Mouse (Mus musculus): ENCODE results near the gene Adrm1.
"Not testable (repeated sequence)": the region's sequence is repeated elsewhere in the genome, so short reads cannot be mapped to it uniquely, and the experiment has no call there.

The Adrm1 gene

GRCm38 (mm10) chr2:180170806-180171521 lies at the start of gene Adrm1:
Gene Adrm1, plus strand, starts transcription at chr2:180171485.
- peak; percentile 95 for DNase-seq (ENCODE audit: low read depth, low spot score)

GRCm38 (mm10) chr2:180124192-180124591 lies 47.1 kb upstream of the Adrm1 start:
- no peak for DNase-seq (ENCODE audit: low read depth, low spot score)

- peak; percentile 71 for DNase-seq (ENCODE audit: low read depth, low spot score)
Observed at GRCm38 (mm10) chr2:180126195-180126594, 45.1 kb upstream of the Adrm1 start.

- DNase-seq (ENCODE audit: low read depth, low spot score), result no peak
Observed at GRCm38 (mm10) chr2:180127675-180128074, 43.6 kb upstream of the Adrm1 start.

- no peak for DNase-seq (ENCODE audit: low read depth, low spot score)
Observed at GRCm38 (mm10) chr2:180133231-180133630, 38.1 kb upstream of the Adrm1 start.

DNA sequence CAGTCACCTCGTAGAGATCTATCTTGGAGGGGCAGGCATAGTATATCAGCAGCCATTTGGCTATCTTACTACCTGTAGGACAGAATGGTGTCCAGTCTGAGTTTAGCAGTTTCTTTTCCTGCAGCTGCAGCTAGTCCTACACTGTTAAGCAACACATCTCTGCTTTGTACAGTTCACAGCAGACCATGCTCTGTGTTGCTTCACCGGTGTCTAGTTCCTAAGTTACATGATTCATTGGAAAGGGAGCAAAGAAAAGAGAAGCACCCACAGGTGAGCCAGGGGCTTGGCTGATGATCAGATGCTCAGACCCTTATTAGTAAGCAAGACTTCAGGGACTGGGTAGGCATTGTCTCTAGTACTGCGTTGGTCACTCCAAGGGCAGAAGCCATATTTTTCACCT lies 37.4 kb upstream of the Adrm1 start:
- no peak for DNase-seq (ENCODE audit: low read depth, low spot score)

DNA sequence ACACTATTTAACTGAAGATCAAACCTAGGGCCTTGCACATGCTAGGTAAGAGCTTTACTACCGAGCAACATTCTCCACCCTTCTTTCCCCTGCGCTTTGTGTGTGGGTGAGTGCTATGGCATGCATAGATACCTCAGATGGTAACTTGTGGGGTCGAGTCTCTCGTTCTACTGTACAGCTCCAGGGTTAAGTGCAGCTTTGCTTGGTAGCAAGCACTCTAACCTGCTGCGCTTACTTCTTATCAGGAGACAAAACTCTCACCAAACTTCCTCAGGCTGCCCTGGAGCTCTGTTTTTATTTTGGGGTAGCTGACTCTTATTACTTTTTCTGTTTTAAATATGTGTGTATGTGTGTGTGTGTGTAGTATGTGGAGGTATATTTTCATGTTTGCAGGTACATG lies 35.9 kb upstream of the Adrm1 start:
- DNase-seq (ENCODE audit: low read depth, low spot score), result no peak

DNA sequence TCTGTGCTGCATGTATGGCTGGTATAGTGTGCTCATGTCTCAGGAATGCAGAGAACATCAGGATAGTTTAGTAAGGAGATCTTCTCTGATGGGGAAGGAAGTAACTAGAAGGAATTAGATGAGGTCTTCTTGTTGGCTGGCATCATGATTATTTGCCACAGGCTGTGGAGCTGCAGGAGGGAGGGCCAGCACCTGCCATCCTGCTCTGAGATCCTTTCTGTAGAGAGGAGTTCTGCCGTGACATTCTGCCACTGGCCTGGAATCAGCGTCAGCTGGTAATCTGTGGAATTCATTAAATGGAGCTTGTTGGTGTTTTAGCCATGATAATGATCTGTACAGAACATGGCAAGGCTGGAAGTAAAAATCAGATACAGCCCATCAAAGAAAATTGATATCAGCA lies 25.2 kb upstream of the Adrm1 start:
- DNase-seq (ENCODE audit: low read depth, low spot score), result no peak

DNA sequence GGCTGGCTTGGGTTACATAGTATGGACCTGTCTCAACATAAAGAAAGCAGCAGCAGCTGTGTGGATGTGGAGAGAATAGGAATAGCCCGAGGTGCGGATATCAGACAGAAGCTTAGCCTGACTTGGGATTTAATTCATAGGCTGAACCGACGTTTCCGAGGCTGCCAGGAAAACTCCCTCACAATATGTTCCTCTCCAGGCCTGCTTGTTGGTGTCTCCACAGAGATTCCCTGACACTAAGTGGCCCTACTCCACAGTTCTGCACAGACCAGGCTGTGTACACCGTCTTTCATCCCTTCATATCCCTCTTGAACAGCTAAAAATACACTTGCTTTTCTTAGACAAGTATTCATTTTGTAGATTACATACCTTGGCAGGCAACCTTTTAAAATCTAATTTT lies 23.9 kb upstream of the Adrm1 start:
- no peak for DNase-seq (ENCODE audit: low read depth, low spot score)

- DNase-seq (ENCODE audit: low read depth, low spot score), result no peak
Observed at GRCm38 (mm10) chr2:180148551-180148950, 22.7 kb upstream of the Adrm1 start.

- no peak for DNase-seq (ENCODE audit: low read depth, low spot score)
Observed at GRCm38 (mm10) chr2:180154796-180155195, 16.5 kb upstream of the Adrm1 start.

- no peak for DNase-seq (ENCODE audit: low read depth, low spot score)
Observed at GRCm38 (mm10) chr2:180158627-180159026, 12.7 kb upstream of the Adrm1 start.

- DNase-seq (ENCODE audit: low read depth, low spot score), result no peak
Observed at GRCm38 (mm10) chr2:180165855-180166254, 5.4 kb upstream of the Adrm1 start.

- no peak for DNase-seq (ENCODE audit: low read depth, low spot score)
Observed at GRCm38 (mm10) chr2:180166869-180167268, 4.4 kb upstream of the Adrm1 start.

DNA sequence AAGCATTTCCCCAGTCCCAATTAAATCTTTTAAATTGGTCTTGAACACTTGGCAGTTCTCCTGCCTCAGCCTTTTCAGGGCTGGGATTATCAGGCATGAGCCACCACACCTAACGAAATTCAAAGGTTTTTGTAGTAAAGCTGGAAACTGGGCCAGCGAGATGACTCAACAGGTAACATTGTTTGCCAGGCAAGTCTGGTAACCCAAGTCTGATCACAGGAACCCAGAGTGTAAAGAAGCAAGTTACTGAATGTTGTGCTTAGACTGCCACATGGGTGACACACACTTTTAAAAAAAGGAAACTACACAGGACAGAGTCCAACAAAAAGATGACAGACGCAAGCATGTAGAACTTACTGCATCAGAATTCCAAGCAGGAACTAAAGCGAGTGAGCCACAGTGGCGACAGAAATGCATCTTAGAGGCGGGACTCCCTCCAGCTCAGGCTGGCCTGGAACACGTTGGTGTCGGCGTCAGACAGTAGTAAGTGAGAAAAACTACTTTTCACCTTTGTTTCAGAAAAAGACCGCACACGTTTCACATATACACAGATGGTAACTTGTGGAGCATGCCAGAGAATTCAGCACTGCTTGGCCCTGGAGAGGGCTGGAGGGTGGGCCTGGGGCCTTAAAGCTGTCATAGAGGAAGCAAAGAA lies 1.0 kb upstream of the Adrm1 start:
- DNase-seq (ENCODE audit: low read depth, low spot score), result no peak

DNA sequence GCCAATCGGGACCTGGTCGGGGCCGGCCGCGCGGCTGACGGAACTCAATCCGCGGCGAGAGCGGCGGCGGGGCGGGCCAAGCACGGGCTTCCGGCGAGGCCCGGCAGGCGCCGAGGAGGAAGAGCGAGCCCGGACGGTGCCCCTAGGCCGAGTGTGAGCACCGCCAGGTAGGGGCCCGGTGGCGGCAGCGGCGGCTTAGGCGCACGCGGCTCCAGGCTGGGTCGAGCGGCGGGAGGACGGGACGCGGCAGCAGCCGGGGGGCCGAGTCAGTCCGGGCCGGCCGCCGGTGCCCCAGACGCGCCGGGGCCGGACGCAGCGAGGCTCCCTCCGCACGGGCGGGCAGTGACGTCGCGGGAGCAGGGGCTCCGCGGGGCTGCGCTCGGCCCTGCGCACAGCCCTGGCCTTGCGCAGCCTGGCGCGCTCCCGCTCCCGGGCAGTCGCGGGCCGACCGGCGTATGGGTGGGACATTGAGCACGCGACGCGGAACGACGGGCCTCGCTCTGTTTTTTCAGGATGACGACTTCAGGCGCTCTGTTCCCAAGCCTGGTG lies 311 bp downstream of the Adrm1 start:
- no peak for DNase-seq (ENCODE audit: low read depth, low spot score)

DNA sequence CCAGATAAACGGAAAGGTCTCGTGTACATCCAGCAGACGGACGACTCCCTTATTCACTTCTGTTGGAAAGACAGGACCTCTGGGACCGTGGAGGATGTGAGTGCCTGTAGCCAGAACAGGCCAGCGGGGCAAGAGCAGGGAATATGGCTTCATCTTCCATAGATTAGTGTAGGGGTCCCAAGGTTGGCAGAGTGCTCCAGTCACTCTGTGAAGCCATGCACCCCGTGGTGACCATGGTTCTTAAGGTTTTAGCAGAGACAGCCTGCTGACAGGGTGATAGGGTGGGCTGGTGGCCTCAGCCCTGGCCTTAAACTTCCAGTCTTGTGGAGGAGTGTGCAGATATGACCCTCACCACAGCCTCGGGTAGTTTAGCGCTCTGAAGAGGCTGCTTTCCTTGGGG lies 867 bp downstream of the Adrm1 start:
- DNase-seq (ENCODE audit: low read depth, low spot score), result no peak

GRCm38 (mm10) chr2:180173163-180173562 lies 1.9 kb downstream of the Adrm1 start:
- DNase-seq (ENCODE audit: low read depth, low spot score), result no peak

DNA sequence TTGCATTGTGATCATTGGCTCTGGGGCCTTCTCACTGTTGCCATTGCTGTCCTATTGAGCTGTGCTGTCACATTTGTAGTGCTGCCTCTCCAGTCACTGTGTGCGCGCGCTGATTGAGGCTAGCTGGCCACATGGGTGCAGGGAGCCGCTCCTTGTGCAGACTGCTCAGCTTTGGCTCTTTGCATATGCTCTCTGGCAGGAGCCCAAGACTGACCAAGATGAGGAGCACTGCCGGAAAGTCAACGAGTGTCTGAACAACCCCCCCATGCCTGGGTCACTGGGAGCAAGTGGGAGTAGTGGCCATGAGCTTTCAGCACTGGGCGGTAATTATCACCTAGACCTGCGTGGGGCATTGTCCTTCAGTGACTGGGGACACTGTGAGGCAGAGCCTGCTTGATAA lies 2.4 kb downstream of the Adrm1 start:
- not testable (repeated sequence) for DNase-seq (ENCODE audit: low read depth, low spot score)

- DNase-seq (ENCODE audit: low read depth, low spot score), result no peak
Observed at GRCm38 (mm10) chr2:180174121-180174520, 2.8 kb downstream of the Adrm1 start.

- DNase-seq (ENCODE audit: low read depth, low spot score), result no peak
Observed at GRCm38 (mm10) chr2:180175725-180176124, 4.4 kb downstream of the Adrm1 start.

DNA sequence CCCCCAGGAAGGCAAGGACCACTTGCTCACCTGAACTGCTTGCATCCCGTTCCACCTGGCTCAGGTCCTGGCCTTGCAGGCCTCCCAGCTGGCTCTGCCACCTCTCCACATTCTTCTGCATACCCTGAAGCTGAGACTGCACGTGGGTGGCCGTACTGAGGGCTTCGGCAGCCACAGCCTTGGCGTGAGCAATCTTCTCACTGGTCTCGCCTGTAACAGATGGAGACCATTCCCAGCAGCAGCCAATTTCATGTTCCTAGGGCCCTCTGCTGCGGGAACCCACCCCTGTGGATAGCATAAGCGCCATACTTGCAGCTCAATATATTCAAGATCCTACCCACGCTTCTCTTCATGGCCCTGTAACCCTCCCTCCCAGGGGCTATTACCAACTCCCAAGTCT lies 10.3 kb downstream of the Adrm1 start:
- no peak for DNase-seq (ENCODE audit: low read depth, low spot score)
